Mouse (Mus musculus) bone marrow, adult 2 months (tissue): ENCODE measurements around the gene BC030867. TPM values are rescaled to one million over a fixed set of nuclear protein-coding genes. Genes with fewer than 3 reads are reported as not detected.

Experiments used
- H3K27ac ChIP-seq: fragments of 200-500 bp; 2 replicates; pipeline ENCODE4 v1.5.1; 2012; ENCODE audit warnings: low read depth, mild to moderate bottlenecking, control low read depth, inconsistent platforms, low read length; ENCODE audit not compliant: control insufficient read depth, poor library complexity, insufficient read depth
- H3K4me1 ChIP-seq: fragments of 200-500 bp; 2 replicates; pipeline ENCODE4 v1.6.1; 2011; ENCODE audit warnings: low read length; ENCODE audit not compliant: control insufficient read depth, insufficient read depth
- H3K4me3 ChIP-seq: fragments of 200-500 bp; replicated peaks from 2 replicates; pipeline ENCODE3; 2011; ENCODE audit warnings: mild to moderate bottlenecking, low read depth, low read length, control low read depth; ENCODE audit not compliant: control insufficient read depth
- CTCF ChIP-seq: fragments of 200-500 bp; IDR thresholded peaks from 2 replicates; pipeline ENCODE4 v1.5.1; 2011; ENCODE audit warnings: low read length, control low read depth; ENCODE audit not compliant: control insufficient read depth, insufficient read depth
- POLR2A ChIP-seq: fragments of 200-500 bp; IDR thresholded peaks from 2 replicates; pipeline ENCODE4 v1.6.1; 2011; ENCODE audit warnings: low read depth, mild to moderate bottlenecking, control low read depth, low read length, borderline replicate concordance; ENCODE audit not compliant: control insufficient read depth
- WGBS: fragments of 180-500 bp; shearing (Covaris S2); methylation state at CpG from one replicate; pipeline ENCODE4 v1.1.7; 2018; 5-methylcytosine and 5-hydroxymethylcytosine counted together
- polyA plus RNA-seq: library from polyadenylated mRNA; stranded (reverse); fragments of >200 nt; gene quantifications from 2 replicates; pipeline ENCODE4 v1.2.4, GENCODE M21; 2011; ENCODE audit warnings: low replicate concordance; ENCODE audit not compliant: missing spikeins, insufficient read depth, insufficient read length

Gene BC030867
- polyA plus RNA-seq, 1 experiment = 39.2 TPM

DNA sequence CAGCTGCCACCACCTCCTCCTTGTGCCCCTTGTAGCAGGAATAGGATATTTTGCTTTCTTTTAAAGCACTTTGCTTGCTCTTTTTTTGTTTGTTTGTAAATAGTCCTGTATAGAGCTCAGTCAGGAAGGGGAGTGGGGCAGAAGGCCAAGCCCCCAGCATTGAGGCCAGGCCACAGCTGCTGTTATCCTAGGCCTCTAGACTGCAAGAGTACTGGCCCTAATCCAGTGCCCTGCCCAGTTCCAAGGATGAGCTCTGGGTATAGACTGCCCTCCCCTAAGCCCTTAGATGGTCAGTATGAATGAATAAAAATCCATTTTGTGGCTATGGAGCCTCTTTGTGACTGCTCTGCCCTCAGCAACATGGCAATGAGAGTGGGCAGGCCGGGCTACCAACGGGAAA lies 40.2 kb downstream of the BC030867 start:
- H3K27ac ChIP-seq = no peak overlapping the region

DNA sequence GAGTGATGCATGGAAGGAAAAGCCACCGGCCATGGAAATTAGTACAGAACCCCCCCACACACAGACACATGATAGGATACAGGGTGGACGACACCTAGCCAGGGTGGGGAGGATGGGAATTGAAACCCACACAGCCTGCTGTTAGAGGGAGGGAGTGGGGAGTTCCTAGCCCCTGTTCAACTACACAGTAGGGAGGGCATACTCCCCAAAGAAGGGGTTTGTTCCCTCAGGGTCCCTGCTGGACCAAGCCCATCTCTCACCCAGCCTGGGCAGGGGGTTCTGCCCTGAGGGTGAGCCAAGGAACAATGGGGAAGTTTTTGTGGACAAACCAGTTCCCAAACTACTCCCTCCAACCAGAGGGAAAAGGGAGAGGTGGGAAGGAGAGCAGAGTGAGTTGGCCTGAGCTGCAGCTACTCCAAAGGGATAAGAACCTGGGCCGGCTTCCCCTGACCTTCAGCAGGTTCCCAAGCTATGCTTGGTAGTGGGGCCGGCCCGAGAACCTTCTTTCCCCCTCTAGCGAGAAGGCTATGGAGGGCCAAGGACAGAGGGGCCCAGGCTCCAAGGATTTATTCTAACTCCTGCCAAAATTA lies 40.9 kb downstream of the BC030867 start:
- no peaks in the 10 kb centered on the region for H3K4me1 ChIP-seq
- WGBS = 80% methylated on average over 6 of the region's 6 CpGs
- TF ChIP-seq CTCF (no peak), POLR2A (no peak)
- no peak overlapping the region for H3K4me3 ChIP-seq
- H3K27ac ChIP-seq = no peak overlapping the region

More for the DNA sequence above, 40.2 kb downstream of the BC030867 start:
- Histone ChIP-seq H3K4me1 (no peaks in the 10 kb centered on the region), H3K4me3 (no peak overlapping the region)
- TF ChIP-seq POLR2A (no peak), CTCF (no peak)
- 88% methylated on average over 2 of the region's 2 CpGs for WGBS

DNA sequence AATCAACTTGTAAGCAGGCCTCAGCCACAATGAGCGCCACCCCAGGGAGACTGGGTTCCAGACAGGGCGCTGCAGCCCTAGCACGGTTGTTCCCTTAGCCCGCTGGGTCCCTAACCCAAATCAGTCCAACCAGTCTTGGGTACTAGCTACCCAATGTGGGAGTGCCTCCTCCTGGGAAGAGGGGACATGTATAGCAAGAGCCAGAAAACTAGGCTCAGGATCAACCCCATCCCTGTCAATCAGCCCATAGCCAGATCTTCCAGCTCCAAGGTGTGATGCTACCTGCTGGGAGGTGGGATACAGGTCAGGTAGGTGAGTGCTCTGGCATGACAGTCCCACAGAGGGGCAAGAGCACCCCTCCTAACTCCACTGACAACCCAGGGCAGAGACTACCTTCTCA lies 41.5 kb downstream of the BC030867 start:
- no peaks in the 10 kb centered on the region for H3K4me1 ChIP-seq
- no peak overlapping the region for H3K27ac ChIP-seq
- 93% methylated on average over 4 of the region's 4 CpGs for WGBS
- H3K4me3 ChIP-seq = no peak overlapping the region
- TF ChIP-seq POLR2A (no peak), CTCF (no peak)

DNA sequence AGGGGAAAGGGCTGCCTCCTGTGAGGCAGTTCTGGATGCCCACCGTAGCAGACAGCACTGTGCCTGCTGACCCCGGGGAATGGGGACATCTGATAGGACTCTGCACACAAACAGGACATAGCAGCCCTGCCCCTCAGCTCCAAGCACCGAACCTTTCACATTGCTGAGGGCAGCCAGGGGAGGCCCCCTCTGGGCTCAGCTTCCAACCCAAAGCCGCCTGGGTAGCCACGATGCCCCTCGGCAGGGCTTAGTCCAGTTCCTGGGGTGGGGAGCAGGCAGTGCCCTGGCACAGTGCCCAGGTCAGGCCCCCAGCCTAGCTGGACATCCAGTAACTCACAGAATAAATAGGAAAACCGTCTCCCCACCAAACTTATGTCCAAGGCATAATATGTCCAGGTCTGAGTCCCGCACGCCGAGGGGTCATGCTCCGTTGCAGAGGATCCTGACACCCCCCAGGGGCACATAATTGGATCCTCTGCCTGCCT lies 42.4 kb downstream of the BC030867 start:
- TF ChIP-seq POLR2A (no peak), CTCF (no peak)

DNA sequence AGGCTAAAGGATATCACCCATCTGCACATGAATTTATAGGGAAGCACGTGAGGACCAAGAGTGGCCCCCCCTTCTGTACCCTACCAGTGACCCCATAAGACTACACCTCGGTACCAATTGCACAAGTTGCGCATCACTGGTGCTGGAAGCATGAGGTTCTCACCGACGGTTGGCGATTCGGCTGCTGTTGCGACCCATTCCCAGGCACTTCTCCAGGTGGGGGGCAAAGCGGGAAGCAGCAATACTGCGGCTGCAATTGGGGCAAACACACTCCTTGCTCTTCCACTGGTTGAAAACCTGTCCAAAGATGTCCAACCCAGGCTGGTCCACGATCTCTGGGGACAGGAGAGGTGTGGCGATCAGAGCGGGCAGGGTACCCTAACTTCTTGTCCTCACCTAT lies 45.3 kb downstream of the BC030867 start:
- Histone ChIP-seq H3K27ac (no peak overlapping the region), H3K4me3 (no peak overlapping the region), H3K4me1 (no peaks in the 10 kb centered on the region)
- TF ChIP-seq CTCF (no peak), POLR2A (no peak)
- 94% methylated on average over 13 of the region's 13 CpGs for WGBS

More for the DNA sequence above, 42.4 kb downstream of the BC030867 start:
- H3K4me3 ChIP-seq = no peak overlapping the region
- WGBS = 92% methylated on average over 11 of the region's 11 CpGs
- H3K4me1 ChIP-seq = no peaks in the 10 kb centered on the region
- no peak overlapping the region for H3K27ac ChIP-seq

DNA sequence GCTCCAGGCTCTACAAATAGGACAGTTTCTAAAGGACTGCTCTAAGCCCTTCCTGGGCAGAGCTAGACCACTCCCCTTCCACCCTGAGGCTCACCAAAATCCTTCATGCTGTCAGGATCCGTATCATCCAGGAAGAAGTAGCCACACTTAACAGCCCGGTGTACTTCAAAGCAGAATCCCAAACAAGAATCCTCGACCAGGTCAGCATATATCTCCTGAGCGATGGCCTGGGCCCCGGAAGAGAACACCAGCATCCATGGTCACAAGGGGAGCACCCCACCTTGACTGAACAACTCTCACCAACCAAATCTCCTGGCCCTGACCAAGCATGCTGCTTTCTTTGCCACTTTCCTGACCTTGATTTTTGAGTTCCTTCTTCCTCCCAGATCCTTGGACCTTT lies 45.7 kb downstream of the BC030867 start:
- Histone ChIP-seq H3K27ac (no peak overlapping the region), H3K4me1 (no peaks in the 10 kb centered on the region), H3K4me3 (no peak overlapping the region)
- WGBS = 89% methylated on average over 5 of the region's 5 CpGs
- TF ChIP-seq POLR2A (no peak), CTCF (no peak)

DNA sequence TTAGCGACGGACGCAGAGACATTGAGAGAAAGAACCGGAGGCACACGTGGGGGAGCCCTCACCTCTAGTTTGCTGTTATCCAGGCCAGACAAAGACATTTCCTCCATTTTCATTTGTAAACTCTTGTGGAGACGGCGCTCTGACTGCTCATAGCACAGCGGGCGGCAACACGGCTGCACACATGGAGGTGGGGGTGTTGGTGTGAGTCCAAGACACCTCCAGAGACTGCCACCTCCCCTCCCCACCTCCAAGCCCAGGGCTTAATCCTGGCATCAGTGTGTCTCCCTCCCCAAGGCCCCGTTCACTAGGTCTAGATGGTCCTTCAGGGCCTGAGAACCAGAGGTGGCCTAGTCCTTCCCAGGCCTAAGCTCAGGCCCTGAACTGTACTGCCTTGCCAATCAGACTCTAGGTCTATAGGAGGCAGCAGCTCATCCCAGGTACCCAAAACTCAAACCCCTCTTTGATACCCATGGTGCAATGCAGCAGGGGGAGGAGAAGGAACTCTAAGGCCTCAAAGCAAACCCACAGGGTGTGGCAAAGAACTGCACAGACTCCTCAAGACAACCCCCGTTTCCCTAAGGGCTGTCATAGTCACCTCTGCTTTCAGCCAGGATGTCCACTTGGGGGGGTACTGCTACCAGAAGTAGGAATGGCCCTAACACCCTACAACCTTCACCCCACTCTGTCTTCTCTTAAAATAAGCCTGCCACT lies 46.4 kb downstream of the BC030867 start:
- H3K4me3 ChIP-seq = peak overlapping the region; percentile 72
- TF ChIP-seq POLR2A = no peak
- 0 out of 2 replicates have a peak, but pooled peaks have one; percentile 20 for TF ChIP-seq CTCF
- H3K27ac ChIP-seq = peak overlapping the region; percentile 97
- no peaks in the 10 kb centered on the region for H3K4me1 ChIP-seq
- WGBS = 77% methylated on average over 12 of the region's 12 CpGs

DNA sequence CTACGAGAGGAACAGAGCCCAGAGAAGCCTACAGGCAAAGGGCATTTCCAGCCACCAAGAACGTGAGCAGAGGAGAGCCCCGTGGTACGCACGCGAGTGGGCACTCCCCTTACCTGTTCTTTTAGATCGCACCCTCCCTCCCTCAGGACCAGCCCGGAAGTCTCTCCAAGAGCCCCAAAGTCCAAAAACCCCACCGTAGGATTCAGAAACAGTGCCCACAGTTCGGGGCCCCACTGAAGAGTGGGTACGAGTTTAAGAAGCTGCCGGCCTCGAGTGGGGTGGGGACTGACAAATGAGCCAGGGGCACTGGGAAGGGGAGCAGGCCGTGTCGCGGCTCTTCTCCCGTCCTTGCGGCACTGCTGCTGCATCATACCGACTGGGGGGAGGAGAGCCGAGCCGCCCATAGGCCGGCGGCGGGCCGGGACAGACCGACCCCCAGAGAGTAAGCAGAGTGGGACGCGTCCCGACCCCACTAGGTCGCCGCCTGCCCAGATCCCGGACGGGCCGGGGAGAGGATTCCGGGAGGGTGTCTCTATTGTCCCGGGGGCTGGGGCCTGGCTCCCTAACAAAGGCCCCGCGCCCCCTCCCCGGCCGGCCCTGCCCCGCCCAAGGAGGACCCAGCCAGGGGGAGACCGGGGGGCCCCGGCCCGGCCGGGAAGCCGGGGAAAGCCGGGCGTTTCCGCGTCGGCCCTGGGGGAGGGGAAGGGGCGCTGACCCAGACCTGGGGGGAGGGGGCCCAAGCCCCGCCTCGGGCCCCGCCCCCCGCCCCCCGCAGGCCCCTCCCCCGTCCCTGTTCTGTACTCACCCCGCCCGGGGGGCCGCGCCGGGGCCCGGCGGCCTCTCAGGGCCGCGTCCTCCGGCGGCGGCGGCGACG lies 47.2 kb downstream of the BC030867 start:
- Histone ChIP-seq H3K27ac (peak overlapping the region; percentile 97), H3K4me1 (no peaks in the 10 kb centered on the region), H3K4me3 (peak overlapping the region; percentile 72)
- 2% methylated on average over 59 of the region's 73 CpGs for WGBS
- TF ChIP-seq CTCF = no peak
- TF ChIP-seq POLR2A = no peak
